Mouse (Mus musculus) heart, embryonic 12.5 days (tissue): ENCODE data around the gene Vps35l. TPM values are rescaled to one million over a fixed set of nuclear protein-coding genes. Genes with fewer than 3 reads are reported as not detected.

Experiments
- ATAC-seq: fragments of 200-750 bp; cut with Nextera tagmentation; 2 replicates; pipeline ENCODE4 v1.8.0; 2017; ENCODE audit warnings: moderate TSS enrichment, moderate library complexity; ENCODE audit not compliant: insufficient number of reproducible peaks, low FRiP score
- H3K27ac ChIP-seq: fragments of 300-500 bp; sonication (generic); 2 replicates; pipeline ENCODE4 v1.5.1; 2016; ENCODE audit warnings: mild to moderate bottlenecking, moderate library complexity; ENCODE audit not compliant: poor library complexity, severe bottlenecking
- H3K27me3 ChIP-seq: fragments of 300-500 bp; sonication (generic); replicated peaks from 2 replicates; pipeline ENCODE4 v1.6.1; 2016; ENCODE audit warnings: mild to moderate bottlenecking, moderate library complexity
- H3K36me3 ChIP-seq: fragments of 300-500 bp; sonication (generic); 2 replicates; pipeline ENCODE4 v1.6.1; 2016; ENCODE audit warnings: mild to moderate bottlenecking, moderate library complexity
- H3K4me1 ChIP-seq: fragments of 300-500 bp; sonication (generic); replicated peaks from 2 replicates; pipeline ENCODE4 v1.6.1; 2016; ENCODE audit warnings: mild to moderate bottlenecking
- H3K4me2 ChIP-seq: fragments of 300-500 bp; sonication (generic); 2 replicates; pipeline ENCODE4 v1.6.1; 2016; ENCODE audit warnings: mild to moderate bottlenecking, moderate library complexity
- H3K4me3 ChIP-seq: fragments of 300-500 bp; sonication (generic); 2 replicates; pipeline ENCODE4 v1.5.1; 2016; ENCODE audit warnings: mild to moderate bottlenecking
- H3K9ac ChIP-seq: fragments of 300-500 bp; sonication (generic); 2 replicates; pipeline ENCODE4 v1.6.1; 2016; ENCODE audit warnings: mild to moderate bottlenecking, moderate library complexity
- H3K9me3 ChIP-seq: fragments of 300-500 bp; sonication (generic); replicated peaks from 2 replicates; pipeline ENCODE4 v1.6.1; 2016; ENCODE audit warnings: mild to moderate bottlenecking, moderate library complexity
- WGBS: fragments of 180-500 bp; shearing (Covaris S2); methylation state at CpG from one replicate; pipeline ENCODE4 v1.1.7; 2016; 5-methylcytosine and 5-hydroxymethylcytosine counted together
- polyA plus RNA-seq: library from polyadenylated mRNA; unstranded; fragments of >200 nt; fragmentation: Nextera tagmentation; extraction: Ambion mirVana; gene quantifications from 2 replicates; pipeline ENCODE4 v1.2.1, GENCODE M21; 2016

The Vps35l gene
- polyA plus RNA-seq, 1 experiment from 2014 or later: 55.7 TPM

DNA sequence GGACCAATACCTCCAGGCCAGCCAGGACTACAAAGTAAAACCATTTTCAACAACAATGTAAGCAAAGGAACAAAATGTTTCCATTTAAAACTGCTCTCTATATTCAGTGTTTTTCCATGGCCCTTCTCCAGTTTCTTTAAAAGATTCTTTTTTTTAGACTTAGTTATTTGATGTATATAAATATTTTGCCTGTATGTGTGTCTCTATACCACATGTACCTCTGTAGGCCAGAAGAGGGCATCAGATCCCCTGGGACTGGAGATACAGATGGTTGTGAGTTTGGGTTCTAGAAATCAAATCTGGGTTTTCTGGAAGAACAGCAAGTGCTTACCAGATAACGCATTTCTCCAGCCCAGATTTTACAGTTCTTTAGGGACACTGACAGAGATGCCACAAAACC is 1.3 kb upstream of the Vps35l start:
- Histone ChIP-seq H3K9me3 (no peaks in the 10 kb centered on the region), H3K9ac (no peak overlapping the region), H3K27me3 (no peaks in the 10 kb centered on the region), H3K36me3 (peaks cover 3% of the 10 kb centered on the region), H3K4me2 (no peak overlapping the region), H3K4me3 (no peak overlapping the region), H3K27ac (no peak overlapping the region), H3K4me1 (peaks cover 17% of the 10 kb centered on the region)
- 79% methylated on average over 1 of the region's 1 CpGs for WGBS
- no peak for ATAC-seq

GRCm38 (mm10) chr7:118740532-118741338 is 709 bp downstream of the Vps35l start:
- peaks cover 19% of the 10 kb centered on the region for H3K36me3 ChIP-seq
- H3K9ac ChIP-seq: peak overlapping the region; percentile 78
- WGBS: 3% methylated on average over 41 of the region's 41 CpGs
- ATAC-seq: peak; percentile 96
- H3K9me3 ChIP-seq: no peaks in the 10 kb centered on the region
- peak overlapping the region; percentile 76 for H3K4me2 ChIP-seq
- peaks cover 17% of the 10 kb centered on the region for H3K4me1 ChIP-seq
- peak overlapping the region; percentile 13; the same call in 1 of the 2 replicates for H3K27ac ChIP-seq
- H3K4me3 ChIP-seq: peak overlapping the region; percentile 81
- no peaks in the 10 kb centered on the region for H3K27me3 ChIP-seq

- ATAC-seq: no peak
- H3K9me3 ChIP-seq: no peaks in the 10 kb centered on the region
- H3K4me1 ChIP-seq: peaks cover 17% of the 10 kb centered on the region
- no peak overlapping the region for H3K4me2 ChIP-seq
- no peak overlapping the region for H3K27ac ChIP-seq
- no peak overlapping the region for H3K4me3 ChIP-seq
- H3K36me3 ChIP-seq: peaks cover 34% of the 10 kb centered on the region
- H3K9ac ChIP-seq: no peak overlapping the region
- no peaks in the 10 kb centered on the region for H3K27me3 ChIP-seq
- 64% methylated on average over 6 of the region's 6 CpGs for WGBS
Observed at GRCm38 (mm10) chr7:118742278-118742677, 2.3 kb downstream of the Vps35l start.

GRCm38 (mm10) chr7:118744766-118745165 is 4.7 kb downstream of the Vps35l start:
- H3K27ac ChIP-seq: no peak overlapping the region
- H3K9me3 ChIP-seq: no peaks in the 10 kb centered on the region
- peaks cover 59% of the 10 kb centered on the region for H3K36me3 ChIP-seq
- H3K4me3 ChIP-seq: no peak overlapping the region
- H3K4me1 ChIP-seq: peaks cover 17% of the 10 kb centered on the region
- no peaks in the 10 kb centered on the region for H3K27me3 ChIP-seq
- no peak overlapping the region for H3K4me2 ChIP-seq
- no peak overlapping the region for H3K9ac ChIP-seq
- no peak for ATAC-seq
- WGBS: 91% methylated on average over 5 of the region's 5 CpGs

DNA sequence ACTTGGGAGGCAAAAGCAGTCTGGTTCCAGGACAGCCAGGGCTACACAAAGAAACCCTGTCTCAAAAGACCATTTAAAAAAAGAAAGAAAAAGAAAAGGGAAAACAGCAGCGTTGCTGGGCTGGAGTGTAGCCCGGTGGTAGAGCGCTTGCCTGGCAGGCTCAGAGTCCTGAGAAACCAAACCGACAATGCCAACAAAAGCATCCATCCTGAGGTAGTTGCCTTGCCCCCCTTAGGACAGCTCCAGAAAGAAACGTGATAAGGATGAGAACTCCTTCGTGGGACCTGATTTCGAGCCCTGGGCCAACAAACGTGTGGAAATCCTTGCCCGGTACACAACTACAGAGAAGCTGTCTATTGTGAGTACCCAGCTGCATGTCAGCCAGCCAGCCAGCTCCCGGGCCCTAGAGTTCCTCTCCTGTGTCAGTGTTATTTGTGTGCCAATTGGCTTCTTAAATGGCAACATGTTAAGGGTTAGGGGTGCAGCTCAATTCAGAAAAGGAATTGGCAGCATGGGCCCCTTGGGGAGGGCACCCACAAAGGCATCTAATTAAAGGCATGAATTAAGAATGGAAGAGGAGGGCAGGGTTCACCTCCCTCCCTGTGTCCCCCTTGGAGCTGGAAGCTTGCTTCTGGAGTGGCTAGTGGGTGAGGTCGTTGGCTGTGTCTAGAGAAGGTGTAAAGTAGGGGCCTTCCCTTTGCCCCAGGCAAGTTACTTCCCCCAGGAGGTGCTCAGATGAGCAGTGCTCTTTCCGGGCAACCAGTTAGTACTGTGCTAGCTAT is 8.1 kb downstream of the Vps35l start:
- Histone ChIP-seq H3K4me3 (no peak overlapping the region), H3K36me3 (peaks cover 88% of the 10 kb centered on the region), H3K27ac (no peak overlapping the region), H3K9me3 (no peaks in the 10 kb centered on the region), H3K9ac (no peak overlapping the region), H3K27me3 (no peaks in the 10 kb centered on the region), H3K4me2 (no peak overlapping the region), H3K4me1 (no peaks in the 10 kb centered on the region)
- WGBS: 86% methylated on average over 12 of the region's 12 CpGs
- no peak for ATAC-seq

- no peaks in the 10 kb centered on the region; the same call in 1 of the 2 replicates for H3K9me3 ChIP-seq
- H3K27me3 ChIP-seq: no peaks in the 10 kb centered on the region
- H3K9ac ChIP-seq: no peak overlapping the region
- WGBS: 83% methylated on average over 8 of the region's 8 CpGs
- peaks cover 91% of the 10 kb centered on the region for H3K36me3 ChIP-seq
- H3K27ac ChIP-seq: no peak overlapping the region
- H3K4me1 ChIP-seq: no peaks in the 10 kb centered on the region
- H3K4me3 ChIP-seq: no peak overlapping the region
- ATAC-seq: no peak
- H3K4me2 ChIP-seq: no peak overlapping the region
Observed at GRCm38 (mm10) chr7:118749706-118750105, 9.7 kb downstream of the Vps35l start.

GRCm38 (mm10) chr7:118751625-118752024 is 11.6 kb downstream of the Vps35l start:
- no peak overlapping the region for H3K27ac ChIP-seq
- H3K4me1 ChIP-seq: no peaks in the 10 kb centered on the region
- H3K4me2 ChIP-seq: no peak overlapping the region
- H3K36me3 ChIP-seq: peaks cover 90% of the 10 kb centered on the region
- H3K27me3 ChIP-seq: no peaks in the 10 kb centered on the region
- 78% methylated on average over 7 of the region's 7 CpGs for WGBS
- H3K9ac ChIP-seq: no peak overlapping the region
- H3K4me3 ChIP-seq: no peak overlapping the region
- H3K9me3 ChIP-seq: no peaks in the 10 kb centered on the region; the same call in 1 of the 2 replicates
- ATAC-seq: no peak

- no peak for ATAC-seq
- Histone ChIP-seq H3K27ac (no peak overlapping the region), H3K27me3 (no peaks in the 10 kb centered on the region), H3K36me3 (peaks cover 62% of the 10 kb centered on the region), H3K4me2 (no peak overlapping the region), H3K4me3 (no peak overlapping the region), H3K9ac (no peak overlapping the region), H3K4me1 (peaks cover 7% of the 10 kb centered on the region; the same call in 1 of the 2 replicates), H3K9me3 (no peaks in the 10 kb centered on the region; the same call in 1 of the 2 replicates)
- WGBS: 82% methylated on average over 7 of the region's 7 CpGs
Observed at GRCm38 (mm10) chr7:118755756-118756155, 15.7 kb downstream of the Vps35l start.

GRCm38 (mm10) chr7:118756490-118757265 is 16.7 kb downstream of the Vps35l start:
- Histone ChIP-seq H3K36me3 (peaks cover 65% of the 10 kb centered on the region), H3K9me3 (no peaks in the 10 kb centered on the region; the same call in 1 of the 2 replicates), H3K4me3 (no peak overlapping the region), H3K9ac (no peak overlapping the region), H3K27me3 (no peaks in the 10 kb centered on the region), H3K4me2 (no peak overlapping the region), H3K27ac (no peak overlapping the region), H3K4me1 (peaks cover 7% of the 10 kb centered on the region; the same call in 1 of the 2 replicates)
- no peak for ATAC-seq
- WGBS: 91% methylated on average over 24 of the region's 24 CpGs

GRCm38 (mm10) chr7:118758369-118758768 is 18.3 kb downstream of the Vps35l start:
- Histone ChIP-seq H3K4me3 (no peak overlapping the region), H3K36me3 (peaks cover 62% of the 10 kb centered on the region), H3K27ac (no peak overlapping the region), H3K4me1 (peaks cover 7% of the 10 kb centered on the region; the same call in 1 of the 2 replicates), H3K9me3 (no peaks in the 10 kb centered on the region; the same call in 1 of the 2 replicates), H3K27me3 (no peaks in the 10 kb centered on the region), H3K9ac (no peak overlapping the region), H3K4me2 (no peak overlapping the region)
- 77% methylated on average over 4 of the region's 4 CpGs for WGBS
- ATAC-seq: no peak
